Mouse (Mus musculus) CD8-positive naive resting alpha-beta T cell, adult 2 months (primary cell): Measurements from ENCODE around the gene Snrk.
A peak's percentile ranks its signal among the peaks of the same experiment; 100 is the strongest.
"Not testable (repeated sequence)": the region's sequence is repeated elsewhere in the genome, so short reads cannot be mapped to it uniquely, and the experiment has no call there.

Experiments
- DNase-seq, 2 experiments: peaks; one replicate each; pipeline ENCODE4 v3.0.0; 2022; ENCODE audit warnings: low read depth in 2 of 2, low spot score in 2 of 2

Gene Snrk

DNA sequence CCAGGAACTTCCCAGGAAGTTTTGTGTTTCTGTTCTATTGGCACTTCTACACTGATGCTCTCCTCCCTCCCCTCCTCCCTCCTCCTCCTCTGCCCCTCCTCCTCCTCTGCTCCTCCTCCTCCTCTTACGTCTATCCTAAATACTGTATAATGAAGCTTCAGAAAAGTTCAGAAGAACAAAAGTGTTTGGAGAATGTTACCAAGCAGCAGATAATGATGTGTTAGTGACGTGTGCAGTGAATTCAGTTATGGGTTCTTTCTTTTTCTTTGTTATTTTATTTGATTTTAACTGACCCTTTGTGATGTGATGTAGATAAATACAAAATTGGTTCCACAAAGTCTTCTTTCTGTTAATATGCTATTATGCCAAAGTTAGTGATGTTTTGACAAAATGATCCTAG is 22.2 kb downstream of the Snrk start:
- DNase-seq: no peak

DNA sequence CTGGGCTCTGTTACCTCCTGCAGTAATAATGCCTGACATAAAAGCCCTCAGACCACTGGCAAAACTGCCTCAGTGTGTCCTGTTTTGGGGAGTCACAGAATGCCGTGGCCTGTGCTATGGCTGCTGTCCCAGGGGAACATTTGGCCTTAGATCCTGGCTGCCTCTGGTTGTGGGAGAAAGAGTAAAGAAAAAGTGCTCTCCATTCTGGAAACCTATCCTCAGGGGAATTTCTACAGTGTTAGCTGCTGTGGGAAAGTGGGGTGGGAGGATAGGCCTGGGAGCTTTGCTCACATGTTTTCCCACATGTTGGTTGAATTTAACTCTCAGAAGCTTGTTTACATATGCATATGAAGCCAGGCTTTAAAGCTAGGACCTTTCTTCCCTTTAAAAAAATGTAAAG is 26.2 kb downstream of the Snrk start:
- no peak for DNase-seq

DNA sequence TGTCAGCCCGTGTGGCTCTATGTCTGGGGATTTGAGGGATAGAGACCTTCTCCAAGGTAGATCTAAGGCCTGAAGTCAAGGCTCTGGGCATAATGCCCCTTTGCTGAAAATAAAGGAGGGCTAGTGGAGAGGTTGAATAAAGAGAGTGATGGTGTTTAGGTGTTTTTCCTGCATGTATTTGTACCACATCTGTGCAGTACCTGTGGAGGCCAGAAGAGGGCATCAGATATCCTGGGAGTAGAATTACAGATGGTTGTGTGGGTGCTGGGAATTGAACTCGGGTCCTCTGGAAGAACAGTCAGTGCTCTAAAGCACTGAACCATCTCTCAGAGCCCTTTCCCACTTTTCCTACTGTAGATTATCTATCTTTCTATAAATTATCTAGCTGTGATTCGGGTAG is 27.7 kb downstream of the Snrk start:
- no peak for DNase-seq

DNA sequence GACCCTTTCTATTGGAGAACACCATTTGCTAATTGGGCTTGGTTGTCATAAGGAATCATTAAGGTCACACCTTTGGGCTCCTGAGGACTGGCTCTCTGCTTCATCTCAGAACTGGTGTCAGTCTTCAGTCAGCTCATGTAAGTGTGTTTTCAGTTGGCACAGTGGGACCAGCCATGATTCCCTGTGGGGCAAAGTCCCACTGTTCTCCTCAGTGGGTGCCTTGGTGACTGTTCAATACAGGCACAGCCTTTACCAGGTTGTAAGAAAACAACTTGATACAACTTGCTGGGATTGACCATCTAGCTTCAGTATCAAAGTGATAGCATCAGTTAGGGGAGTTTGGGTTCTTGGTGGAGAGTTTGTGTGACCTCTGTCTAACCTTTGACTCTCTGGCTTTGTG is 28.6 kb downstream of the Snrk start:
- no peak for DNase-seq

DNA sequence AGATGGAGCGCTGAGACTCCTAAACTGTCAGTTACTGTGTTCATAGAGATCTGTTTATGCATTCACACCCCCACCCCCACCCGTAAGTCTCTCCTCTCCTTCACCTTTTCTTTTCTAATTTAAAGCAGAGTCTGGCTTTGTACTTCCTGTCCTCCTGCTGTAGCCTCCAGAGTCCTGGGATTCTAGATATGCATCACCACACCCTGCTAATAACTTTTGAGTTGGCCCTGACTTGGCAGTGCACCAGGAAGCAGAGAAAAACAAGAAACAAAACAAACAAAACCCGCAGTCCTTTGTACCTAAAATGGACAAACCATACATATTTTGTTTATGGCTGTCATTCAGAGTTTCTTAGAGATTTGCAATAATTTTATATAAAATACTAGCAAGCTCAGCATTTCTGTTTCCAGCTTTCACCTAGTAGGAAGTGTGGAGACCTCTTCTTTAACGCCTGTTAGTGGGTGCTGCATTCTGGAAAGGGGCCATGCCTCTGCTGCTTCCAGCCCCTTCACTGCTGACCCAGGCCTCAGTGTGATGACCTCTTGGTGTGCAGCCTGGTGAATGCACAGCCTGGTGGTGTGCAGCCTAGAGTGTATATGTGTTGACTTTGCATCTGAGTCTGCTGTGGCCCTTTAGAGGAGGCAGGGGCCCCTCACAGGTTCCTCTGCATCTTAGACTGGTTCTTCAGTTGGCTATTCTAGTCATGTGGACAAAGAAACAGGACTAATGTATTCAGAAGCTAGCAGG is 29.2 kb downstream of the Snrk start:
- no peak for DNase-seq

DNA sequence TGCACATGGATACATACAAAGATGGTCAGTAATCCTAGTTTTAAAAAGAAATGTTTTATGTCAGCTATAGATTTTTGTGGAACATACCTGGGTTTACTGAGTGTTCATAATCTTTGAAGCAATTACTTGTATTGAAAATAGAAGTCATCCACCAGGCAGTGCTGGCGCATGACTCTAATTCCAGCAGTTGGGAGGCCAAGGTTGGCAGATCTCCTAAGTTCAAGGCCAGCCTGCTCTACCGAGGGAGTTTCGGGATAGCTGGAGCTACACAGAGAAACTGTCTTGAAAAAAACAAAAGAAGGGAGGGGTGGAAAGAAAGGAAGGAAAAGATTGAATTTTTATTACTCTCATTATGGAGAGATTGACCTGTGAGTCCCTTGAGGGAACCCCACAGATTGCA is 31.3 kb downstream of the Snrk start:
- no peak for DNase-seq

DNA sequence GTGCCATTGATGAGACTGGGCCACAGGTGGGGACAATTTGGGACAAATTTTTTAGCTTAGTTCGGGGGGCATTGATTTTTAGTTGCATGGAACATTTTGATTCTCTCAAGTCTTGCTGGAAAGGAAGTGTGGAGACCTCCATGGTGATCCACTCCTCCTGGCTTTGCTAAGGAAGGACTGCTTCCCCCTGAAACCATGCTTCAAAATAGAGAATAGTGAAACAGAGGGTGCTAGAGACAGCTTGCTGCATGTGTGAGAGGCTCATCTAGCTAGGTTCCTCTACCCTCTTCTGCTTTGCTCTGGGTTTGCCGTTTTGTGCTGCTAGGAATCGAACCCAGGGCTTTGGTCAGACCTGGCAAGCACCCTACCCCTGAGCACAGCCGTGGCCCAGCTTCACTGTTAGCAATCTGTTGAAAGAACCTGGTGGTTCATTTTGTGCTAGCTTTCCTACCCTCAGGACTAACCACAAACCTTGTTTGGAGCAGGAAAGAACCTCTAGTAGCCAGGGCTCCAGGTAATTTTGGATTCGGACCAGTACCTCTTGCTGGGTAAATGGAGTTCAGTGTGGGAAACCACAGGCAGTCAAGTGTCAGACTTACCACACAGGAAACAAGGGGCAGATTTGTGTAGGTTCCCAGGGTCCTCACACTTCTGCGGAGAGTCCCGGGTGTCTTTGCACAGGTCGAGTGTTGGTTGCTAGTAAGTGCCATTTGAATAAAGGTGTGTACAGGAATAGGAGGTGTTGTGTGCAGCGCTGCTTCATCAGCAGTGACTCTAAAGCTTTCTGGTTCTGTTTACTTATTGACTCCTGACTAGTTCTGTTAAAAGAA is 33.1 kb downstream of the Snrk start:
- peak; percentile 37 to 44 for DNase-seq

DNA sequence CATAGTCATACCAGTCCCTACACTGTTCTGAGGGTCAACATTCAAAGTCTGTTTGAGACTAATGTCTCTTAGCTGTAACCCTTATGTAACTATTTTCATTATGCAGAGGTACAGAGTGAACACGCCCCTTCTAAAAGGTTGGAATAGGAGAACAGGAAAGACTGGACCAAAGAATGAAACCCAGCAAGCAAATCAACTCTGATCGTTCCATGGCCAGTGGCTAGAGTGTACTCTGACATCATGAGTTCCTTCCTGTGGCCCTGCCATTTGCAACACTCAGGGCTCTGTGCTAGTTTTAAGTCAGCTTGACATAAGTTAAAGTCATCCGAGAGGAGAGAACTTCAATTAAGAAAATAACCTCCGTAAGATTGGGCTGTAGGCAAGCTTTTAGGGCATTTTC is 35.0 kb downstream of the Snrk start:
- DNase-seq: no peak

DNA sequence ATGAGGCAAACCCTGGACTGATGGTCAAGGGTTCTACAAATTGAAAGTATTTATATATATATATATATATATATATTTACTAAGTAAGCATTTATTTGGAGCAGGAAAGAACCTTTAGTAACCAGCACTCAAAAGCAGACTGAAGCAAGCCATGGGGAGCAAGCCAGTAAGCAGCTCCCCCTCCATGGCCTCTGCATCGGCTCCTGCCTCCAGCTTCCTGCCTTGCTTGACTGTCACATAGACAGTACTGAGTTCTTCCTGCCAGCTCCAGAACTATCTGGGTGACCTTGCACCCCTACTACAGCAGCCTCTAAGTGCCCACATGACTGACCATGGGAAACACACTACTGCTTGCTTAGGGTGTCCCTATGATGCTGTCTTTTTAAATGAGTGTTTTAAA is 35.4 kb downstream of the Snrk start:
- no peak for DNase-seq

DNA sequence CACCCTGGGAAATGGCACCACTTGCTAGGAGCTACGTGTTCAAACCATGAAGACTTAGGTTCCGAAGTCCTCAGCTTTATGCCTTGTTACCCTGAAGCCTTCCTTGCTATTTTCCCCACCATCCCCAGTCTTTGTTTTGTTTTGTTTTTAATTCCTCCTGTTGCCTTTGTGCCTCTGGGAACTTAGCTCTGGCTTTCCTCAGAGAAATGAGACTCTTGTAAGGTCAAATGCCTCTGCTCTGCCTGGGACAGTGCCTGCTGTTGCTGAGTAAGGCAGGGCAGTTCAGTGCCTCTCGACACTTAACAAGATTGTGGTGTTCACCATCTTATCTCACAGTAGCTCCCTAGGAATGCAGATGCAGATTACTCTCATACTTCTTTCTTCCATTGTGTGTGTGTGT is 36.4 kb downstream of the Snrk start:
- DNase-seq: no peak

DNA sequence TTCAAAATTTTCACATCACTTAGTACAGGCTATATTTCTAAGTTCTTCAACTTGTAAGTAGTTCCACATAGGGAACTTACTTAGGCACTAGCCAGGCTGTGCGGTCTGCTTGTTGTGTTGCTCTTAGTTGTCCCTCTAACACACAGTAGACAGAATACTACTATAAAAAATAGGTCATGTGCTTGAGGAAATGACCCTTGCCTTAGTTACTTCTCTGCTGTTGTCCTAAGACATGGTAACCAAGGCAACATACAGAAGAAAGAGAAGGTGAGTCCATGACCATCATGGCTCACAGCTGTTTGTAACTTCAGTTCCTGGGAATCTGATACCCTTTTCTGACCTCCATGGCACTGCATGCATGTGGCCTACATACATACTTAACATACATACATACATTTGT is 38.1 kb downstream of the Snrk start:
- DNase-seq: no peak

DNA sequence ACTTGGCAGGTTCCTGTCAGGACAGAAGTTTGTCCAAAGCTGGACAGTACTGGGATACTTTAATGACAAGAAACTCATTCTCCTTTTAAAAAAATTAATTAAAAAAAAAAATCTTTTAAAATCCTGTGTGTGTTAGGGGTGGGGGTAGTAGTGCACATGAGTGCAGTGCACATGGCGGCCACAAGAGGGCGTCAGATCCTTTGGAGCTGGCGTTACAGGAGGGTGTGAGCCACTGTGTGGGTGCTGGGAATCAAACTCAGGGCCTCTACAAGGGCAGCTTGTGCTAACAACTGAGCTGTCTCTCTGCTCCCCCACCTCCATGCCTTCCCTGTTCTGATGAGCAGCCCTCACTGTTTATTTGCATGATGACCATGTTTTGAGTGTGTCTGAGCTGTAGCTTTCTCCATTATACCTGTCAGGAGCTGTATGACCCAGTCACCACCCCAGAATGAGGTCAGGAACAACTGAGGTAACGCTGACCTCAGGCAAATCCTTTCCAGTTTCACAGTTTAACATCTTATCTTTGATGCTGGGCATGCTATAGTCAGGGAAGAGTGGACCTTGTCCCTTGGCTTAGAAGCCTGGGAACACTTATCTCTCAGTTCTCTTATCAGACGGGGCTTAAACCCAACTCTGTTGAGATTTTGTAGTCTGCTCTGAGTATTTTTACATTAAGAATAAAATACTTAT is 39.5 kb downstream of the Snrk start:
- peak in 1 of 2 experiments; percentile 9 for DNase-seq

DNA sequence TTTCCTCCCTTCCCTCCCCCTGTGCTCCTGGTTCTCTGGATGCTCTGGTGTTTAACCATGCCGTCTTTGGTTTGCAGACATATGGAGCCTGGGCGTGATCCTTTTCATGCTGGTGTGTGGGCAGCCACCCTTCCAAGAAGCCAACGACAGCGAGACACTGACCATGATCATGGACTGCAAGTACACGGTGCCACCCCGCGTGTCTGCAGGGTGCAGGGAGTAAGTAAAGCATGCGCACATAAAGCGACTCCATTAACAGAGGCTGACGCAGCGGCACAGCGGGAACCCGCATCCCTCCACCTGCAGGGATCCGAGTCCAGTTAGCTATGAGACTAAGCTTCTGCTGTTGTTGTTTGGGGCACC is 40.0 kb downstream of the Snrk start:
- DNase-seq: no peak

DNA sequence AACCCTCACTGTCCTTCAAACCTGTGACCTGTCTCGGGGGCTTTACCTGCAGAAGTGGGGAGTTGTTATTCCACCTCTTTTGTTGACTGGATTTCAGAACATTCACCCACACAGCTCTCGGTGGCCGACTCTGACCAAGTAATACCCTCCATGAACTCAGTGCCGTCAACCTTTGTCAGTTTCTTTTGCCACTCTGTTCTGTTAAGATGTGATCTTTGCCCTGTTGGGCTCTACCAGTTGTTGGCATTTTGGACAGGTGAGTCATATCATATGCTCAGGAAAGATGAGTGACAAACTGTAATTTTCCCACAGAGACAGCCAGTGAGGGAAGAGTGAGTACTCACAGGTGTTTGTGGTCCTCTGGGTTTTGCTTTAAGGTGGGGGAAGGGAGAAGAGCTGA is 47.5 kb downstream of the Snrk start:
- no peak for DNase-seq

DNA sequence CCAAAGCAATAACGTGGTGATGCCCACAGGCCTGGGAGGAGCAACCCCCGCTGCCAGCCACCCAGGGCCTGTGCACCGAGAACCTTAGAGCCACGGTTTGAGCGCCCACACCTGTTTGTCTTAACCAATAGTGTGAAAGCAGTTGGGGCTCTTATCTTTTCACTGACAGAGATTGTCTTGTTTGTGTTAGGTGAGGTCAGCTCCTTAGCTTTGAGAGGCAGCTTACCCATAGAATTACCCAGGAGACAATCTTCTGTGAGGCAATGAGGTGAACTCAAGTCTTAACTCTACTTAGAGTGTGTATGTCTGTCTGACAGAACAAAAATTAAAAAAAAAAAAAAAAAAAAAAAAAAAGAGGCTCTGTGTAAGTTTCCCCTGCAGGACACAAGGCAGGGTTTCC is 50.7 kb downstream of the Snrk start:
- not testable (repeated sequence) for DNase-seq

DNA sequence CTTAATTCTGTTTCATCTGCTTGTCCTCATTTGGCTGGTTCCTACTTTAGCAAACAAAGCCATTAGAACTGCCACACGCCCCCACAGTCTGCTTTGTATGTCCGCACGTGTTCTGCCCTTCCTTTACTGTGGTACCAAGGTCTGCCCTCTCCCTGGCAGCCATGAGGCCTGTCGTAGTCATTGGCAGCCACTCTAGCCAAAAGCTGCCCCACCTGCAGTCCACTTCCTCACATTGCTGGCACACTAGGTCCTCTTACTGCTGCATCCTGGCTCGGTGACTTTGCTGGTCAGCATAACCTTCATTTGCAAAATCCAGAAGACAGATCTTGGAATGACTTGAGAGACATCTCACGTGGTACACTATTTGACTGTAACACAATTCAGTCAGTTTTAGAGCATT is 52.8 kb downstream of the Snrk start:
- no peak for DNase-seq

DNA sequence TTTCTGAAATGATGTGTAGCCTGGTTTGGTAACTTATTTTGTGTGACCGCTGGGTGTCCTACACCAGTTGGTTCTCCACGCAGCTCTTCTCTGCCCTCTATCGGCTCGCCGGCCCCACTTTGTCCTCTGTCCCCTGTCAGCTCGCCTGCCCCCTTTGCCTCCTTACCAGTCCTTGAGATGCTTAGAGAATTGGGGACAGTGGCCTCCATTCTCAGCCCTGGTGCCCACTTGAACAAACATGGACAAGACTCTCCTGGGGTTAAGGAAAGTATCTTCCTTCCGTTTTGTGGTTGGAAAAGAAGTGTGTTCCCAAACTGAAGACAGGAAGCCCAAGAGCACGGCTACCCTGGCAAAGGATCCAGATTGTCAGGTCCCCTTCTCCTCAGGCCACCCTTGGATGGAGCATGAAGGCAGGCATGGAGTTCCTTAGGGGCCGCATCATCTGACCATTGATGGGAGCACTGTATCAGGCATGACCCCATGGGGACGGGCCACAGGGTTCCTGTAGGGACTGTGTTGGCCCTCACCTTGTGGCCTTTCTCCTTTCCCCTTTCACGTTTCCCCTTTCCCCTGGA is 55.6 kb downstream of the Snrk start:
- DNase-seq: no peak

DNA sequence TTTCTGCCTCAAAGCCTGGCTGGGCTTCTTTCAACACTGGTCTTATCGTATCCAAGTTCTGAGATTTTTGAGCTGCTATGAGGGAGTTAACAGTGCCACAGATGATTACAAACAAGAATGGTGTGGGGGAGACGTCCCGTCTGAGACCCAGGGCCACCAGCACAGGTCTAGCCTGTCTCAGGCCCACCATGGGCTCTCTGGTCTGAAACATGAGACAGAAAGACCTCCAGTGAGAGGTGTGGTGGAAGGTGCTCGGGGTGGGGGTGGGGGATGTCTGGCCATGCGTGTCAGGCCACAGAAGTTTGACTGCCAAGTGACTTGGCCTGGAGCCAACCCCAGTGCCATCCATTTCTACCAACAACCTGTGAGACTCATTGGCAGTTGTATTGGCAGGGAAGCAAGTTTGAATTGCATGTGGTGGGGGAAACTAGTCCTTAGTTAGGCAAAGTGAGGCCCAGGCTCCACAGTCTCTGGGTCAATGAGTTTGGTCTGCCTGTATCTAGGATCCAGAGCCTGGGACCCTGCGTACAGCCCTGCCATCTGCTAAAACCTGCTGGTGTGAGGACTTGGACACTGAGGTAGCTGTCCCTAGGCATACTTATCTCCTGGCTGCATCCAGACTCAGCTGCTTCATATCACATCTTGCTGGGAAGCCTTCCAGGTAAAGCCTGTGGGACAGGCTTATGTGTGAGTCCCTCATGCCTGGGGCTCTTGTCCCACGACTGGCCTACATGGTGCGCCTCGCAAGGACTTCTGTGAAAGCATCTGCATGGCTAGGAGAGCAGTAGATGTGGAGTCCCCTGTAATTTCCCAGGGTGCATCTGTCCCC is 56.6 kb downstream of the Snrk start:
- no peak for DNase-seq

DNA sequence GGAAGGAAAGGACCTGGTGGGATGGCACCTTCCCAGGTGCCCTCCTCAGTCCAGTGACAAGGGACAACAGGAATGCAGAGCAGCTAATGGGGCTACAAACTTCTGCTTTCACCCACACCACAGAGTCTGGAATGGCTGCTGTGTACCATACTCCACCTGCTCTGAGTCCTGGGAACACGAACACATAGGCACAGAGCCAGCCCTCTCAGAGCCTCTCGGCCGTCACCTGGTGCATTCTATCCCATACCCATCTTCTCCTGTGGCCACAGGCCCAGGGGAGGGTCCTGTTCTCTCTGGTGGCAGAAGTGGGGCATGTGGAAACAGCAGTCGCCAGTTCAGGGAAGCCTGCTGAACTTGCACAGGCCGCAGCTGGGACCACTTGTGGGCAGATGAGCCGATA is 57.7 kb downstream of the Snrk start:
- DNase-seq: no peak

DNA sequence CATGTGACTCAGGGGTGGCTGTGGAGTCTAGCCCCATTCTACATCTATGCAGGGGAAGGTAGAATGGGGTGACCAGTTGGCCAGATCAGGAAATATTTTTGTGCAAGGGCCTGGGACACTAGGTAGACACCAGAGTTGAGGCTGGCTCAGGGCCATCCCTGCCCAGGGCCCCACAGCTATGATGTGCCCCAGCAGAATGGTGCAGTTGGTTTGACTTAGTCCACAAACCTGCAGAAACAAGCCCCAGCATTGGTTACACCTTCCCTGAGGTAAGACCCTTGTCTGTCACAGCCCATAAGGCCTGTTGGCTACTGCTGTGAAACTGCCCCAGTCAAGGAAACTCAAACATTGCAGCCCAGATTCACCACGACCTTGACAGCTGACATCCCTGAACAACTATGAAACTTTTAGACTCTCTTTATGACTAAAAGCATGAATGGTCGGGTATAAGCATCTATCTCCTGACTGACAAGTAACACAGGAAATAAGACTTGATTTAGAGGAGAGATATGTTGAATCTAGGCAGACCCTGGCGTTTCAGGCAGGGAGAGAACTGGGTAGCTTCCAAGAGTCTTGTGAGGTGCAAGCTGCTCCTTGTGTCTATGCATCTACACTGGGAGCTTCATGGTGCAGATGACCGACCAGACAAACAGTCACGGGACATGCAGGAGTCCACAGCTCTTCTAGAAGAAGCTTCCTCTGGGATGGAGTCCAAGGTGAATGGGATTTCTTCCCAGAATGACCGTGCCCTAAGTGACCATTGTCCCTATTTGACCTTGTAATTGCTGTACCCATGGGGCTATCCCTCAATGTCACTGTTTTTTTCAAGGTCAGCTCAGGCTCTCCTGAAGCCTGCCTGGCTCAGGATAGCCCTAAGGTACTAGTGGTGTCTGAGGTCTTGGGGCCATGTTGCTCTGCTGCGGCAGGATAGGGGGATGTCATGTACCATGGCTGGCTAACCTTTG is 60.5 kb downstream of the Snrk start:
- DNase-seq: no peak
